In genomic region chr12:65072911-65073610, GRCm38 (mm10) we compare ENCODE assay signal across 8 mouse cellular contexts. TPM values are rescaled to one million over a fixed set of nuclear protein-coding genes. Genes with fewer than 3 reads are reported as not detected.
DNase-seq lines count a peak whose midpoint lies in the region; ATAC-seq lines count a peak whose summit lies in the region.

No protein-coding gene starts in this region.

- H3K4me3 ChIP-seq in kidney, embryonic 16.5 days (ENCODE audit: low read length) = peak overlapping the region; percentile 62
- peak overlapping the region; percentile 88 for H3K4me3 ChIP-seq in hindbrain, embryonic 13.5 days
- peak overlapping the region; percentile 66 for H3K4me3 ChIP-seq in midbrain, embryonic 15.5 days

- peak overlapping the region; percentile 80 for H3K9ac ChIP-seq in kidney, embryonic 16.5 days (replicated peaks; ENCODE audit: low read length)
- peak overlapping the region; percentile 91 for H3K9ac ChIP-seq in hindbrain, embryonic 13.5 days
- H3K9ac ChIP-seq in midbrain, embryonic 15.5 days = peak overlapping the region; percentile 74

- 1% methylated on average over 21 of the region's 21 CpGs for WGBS in kidney, embryonic 16.5 days
- WGBS in hindbrain, embryonic 13.5 days = 3% methylated on average over 21 of the region's 21 CpGs
- 4% methylated on average over 21 of the region's 21 CpGs for WGBS in midbrain, embryonic 15.5 days

- H3K4me1 ChIP-seq in kidney, embryonic 16.5 days (ENCODE audit: insufficient read depth, low read length) = peaks cover 29% of the 10 kb centered on the region
- H3K4me1 ChIP-seq in hindbrain, embryonic 13.5 days (replicated peaks) = peaks cover 40% of the 10 kb centered on the region
- H3K4me1 ChIP-seq in midbrain, embryonic 15.5 days = peaks cover 37% of the 10 kb centered on the region

- H3K36me3 ChIP-seq in kidney, embryonic 16.5 days (ENCODE audit: insufficient read depth, low read length) = peaks cover 9% of the 10 kb centered on the region
- H3K36me3 ChIP-seq in hindbrain, embryonic 13.5 days = peaks cover 10% of the 10 kb centered on the region
- 0 out of 2 replicates have a peak, but pooled peaks cover 11% of the 10 kb centered on the region for H3K36me3 ChIP-seq in midbrain, embryonic 15.5 days (replicated peaks)

- H3K27me3 ChIP-seq in kidney, embryonic 16.5 days (ENCODE audit: insufficient read depth, low read length) = no peaks in the 10 kb centered on the region
- no peaks in the 10 kb centered on the region for H3K27me3 ChIP-seq in hindbrain, embryonic 13.5 days
- no peaks in the 10 kb centered on the region for H3K27me3 ChIP-seq in midbrain, embryonic 15.5 days (replicated peaks)

- ATAC-seq in kidney, embryonic 16.5 days (ENCODE audit: low FRiP score, low TSS enrichment) = peak; percentile 82
- peak; percentile 81 for ATAC-seq in hindbrain, embryonic 13.5 days (ENCODE audit: low FRiP score)
- ATAC-seq in midbrain, embryonic 15.5 days (replicated peaks) = peak; percentile 80

- no peak for DNase-seq in kidney, postnatal 10 days
- DNase-seq in R1 (ENCODE audit: low read depth, low spot score) = peak; percentile 43
- DNase-seq in adrenal gland, postnatal 25 days = no peak
- DNase-seq in cerebellum, postnatal 25 days = no peak
- DNase-seq in urinary bladder, postnatal 4 days (ENCODE audit: low spot score in 2 of 2) = no peak

- peak overlapping the region; percentile 93 for H3K27ac ChIP-seq in kidney, embryonic 16.5 days (ENCODE audit: low read length)
- peak overlapping the region; percentile 96 for H3K27ac ChIP-seq in hindbrain, embryonic 13.5 days
- H3K27ac ChIP-seq in midbrain, embryonic 15.5 days = peak overlapping the region; percentile 97

- no peaks in the 10 kb centered on the region for H3K9me3 ChIP-seq in kidney, embryonic 16.5 days (ENCODE audit: low read length)
- H3K9me3 ChIP-seq in hindbrain, embryonic 13.5 days = no peaks in the 10 kb centered on the region
- no peaks in the 10 kb centered on the region for H3K9me3 ChIP-seq in midbrain, embryonic 15.5 days

- peak overlapping the region; percentile 79 for H3K4me2 ChIP-seq in kidney, embryonic 16.5 days (replicated peaks; ENCODE audit: low read depth, low read length)
- H3K4me2 ChIP-seq in hindbrain, embryonic 13.5 days = peak overlapping the region; percentile 85
- H3K4me2 ChIP-seq in midbrain, embryonic 15.5 days = peak overlapping the region; percentile 88

RNA-seq across cellular contexts. Expression of gene Fkbp3, which starts 0.7 kb away (rescaled TPM):
- polyA plus RNA-seq in kidney, embryonic 16.5 days (2015; fragmentation: Nextera tagmentation; extraction: Ambion mirVana) = 400 and 420 TPM in 2 replicates
- polyA plus RNA-seq in hindbrain, embryonic 13.5 days (2015; fragmentation: Nextera tagmentation; extraction: Ambion mirVana) = 506 and 524 TPM in 2 replicates
- polyA plus RNA-seq in midbrain, embryonic 15.5 days (2015; fragmentation: Nextera tagmentation; extraction: Ambion mirVana) = 353 and 367 TPM in 2 replicates
- 113 and 117 TPM in 2 replicates for total RNA-seq in adrenal gland, postnatal 25 days (2021)

RNA-seq across cellular contexts. Expression of gene Fancm, which starts 2.3 kb away (rescaled TPM):
- polyA plus RNA-seq in kidney, embryonic 16.5 days (2015; fragmentation: Nextera tagmentation; extraction: Ambion mirVana) = 7.7 and 8.4 TPM in 2 replicates
- polyA plus RNA-seq in hindbrain, embryonic 13.5 days (2015; fragmentation: Nextera tagmentation; extraction: Ambion mirVana) = 8.4 and 9.9 TPM in 2 replicates
- 6.0 and 7.9 TPM in 2 replicates for polyA plus RNA-seq in midbrain, embryonic 15.5 days (2015; fragmentation: Nextera tagmentation; extraction: Ambion mirVana)
- total RNA-seq in adrenal gland, postnatal 25 days (2021) = 14.5 and 17.6 TPM in 2 replicates

RNA-seq across cellular contexts. Expression of gene Prpf39, which starts 36.9 kb away (rescaled TPM):
- 50.4 and 52.9 TPM in 2 replicates for polyA plus RNA-seq in kidney, embryonic 16.5 days (2015; fragmentation: Nextera tagmentation; extraction: Ambion mirVana)
- 51.1 and 52.7 TPM in 2 replicates for polyA plus RNA-seq in hindbrain, embryonic 13.5 days (2015; fragmentation: Nextera tagmentation; extraction: Ambion mirVana)
- polyA plus RNA-seq in midbrain, embryonic 15.5 days (2015; fragmentation: Nextera tagmentation; extraction: Ambion mirVana) = 49.8 and 52.2 TPM in 2 replicates
- total RNA-seq in adrenal gland, postnatal 25 days (2021) = 48.9 and 49.2 TPM in 2 replicates
